Mouse (Mus musculus) hematopoietic multipotent progenitor cell, adult 10-12 weeks (in vitro differentiated cells): ENCODE measurements around the gene Tbc1d10c. TPM values are rescaled to one million over a fixed set of nuclear protein-coding genes. Genes with fewer than 3 reads are reported as not detected.

Experiments used
- polyA plus RNA-seq: library from polyadenylated mRNA; stranded (reverse); fragments of >175 nt; gene quantifications from 2 replicates; pipeline ENCODE4 v1.2.3, GENCODE M21; 2012; ENCODE audit warnings: low replicate concordance

The Tbc1d10c gene
- polyA plus RNA-seq = 638 and 694 TPM in 2 replicates

DNA sequence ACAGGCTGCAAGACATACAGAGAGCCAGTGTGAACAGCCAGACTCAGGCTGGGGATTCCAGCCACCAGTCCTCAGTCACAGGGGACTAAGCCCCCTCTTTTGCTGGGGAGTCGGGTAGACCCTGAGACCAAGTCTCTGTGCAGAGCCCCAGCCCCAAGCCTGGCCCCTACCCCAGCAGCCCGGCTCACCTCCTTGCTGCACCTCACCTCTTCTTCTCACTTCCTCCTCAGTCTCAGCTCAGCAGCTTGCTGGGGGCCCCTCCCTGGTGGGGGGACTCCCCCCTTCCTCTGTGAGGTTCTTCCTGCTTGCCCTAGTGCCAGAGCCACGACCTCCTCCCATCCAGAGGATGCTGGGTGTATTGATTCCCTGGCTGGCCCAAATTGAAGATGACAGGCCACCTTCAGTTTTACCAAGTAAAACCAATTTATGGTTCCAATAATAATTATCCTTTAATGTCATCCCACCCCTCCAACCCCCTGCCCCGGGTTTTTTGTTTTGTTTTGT, at the start of gene Tbc1d10c:
Gene Tbc1d10c, minus strand, starts transcription at position 454 of the 504 bp plus-strand sequence.

DNA sequence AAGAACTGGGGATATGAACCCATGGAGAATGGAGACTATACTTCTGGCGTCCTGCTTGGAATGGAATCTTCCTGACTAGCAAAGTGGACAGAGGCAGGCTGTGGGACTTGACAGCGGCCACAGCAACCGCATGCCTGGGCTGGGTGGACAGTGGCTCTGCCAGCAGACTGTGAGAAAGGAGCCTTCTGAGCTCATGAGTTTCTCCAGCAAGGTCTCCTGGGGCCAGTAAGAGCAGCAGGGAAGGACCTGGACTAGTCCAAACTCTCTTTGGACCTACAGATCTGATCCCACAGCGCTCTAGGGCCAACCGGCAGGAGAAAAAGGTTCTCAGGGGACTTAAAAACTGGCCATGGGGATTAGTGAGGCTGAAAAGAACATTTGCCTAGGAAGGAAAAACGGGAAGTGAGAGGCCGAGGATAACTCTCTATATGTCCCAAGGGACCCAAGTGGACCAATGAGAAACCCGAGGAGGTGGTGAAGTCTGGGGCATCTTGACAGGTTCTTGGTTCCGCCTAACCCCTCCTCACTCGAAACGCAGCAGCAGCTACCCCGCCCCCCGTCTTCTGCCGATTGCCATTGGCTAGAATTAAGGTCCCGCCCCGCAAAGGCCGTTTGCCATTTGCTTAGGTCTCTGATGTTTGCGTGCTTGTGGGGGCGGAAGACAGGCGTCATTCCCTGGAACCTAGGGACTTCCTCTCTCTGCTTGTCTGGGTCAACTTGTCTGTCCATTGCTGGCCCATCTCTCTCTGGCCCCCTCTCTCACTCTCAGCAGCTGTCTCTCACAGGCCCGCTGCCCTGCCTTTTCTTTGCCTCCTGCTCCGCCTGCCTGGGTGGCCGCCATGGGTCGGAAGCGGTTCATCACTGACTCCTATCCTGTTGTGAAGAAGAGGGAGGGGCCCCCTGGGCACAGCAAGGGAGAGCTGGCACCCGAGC, 40.4 kb upstream of the Tbc1d10c start, which contains the start of gene Pold4:
Gene Pold4, plus strand, starts transcription at position 647 of the 933 bp plus-strand sequence.

DNA sequence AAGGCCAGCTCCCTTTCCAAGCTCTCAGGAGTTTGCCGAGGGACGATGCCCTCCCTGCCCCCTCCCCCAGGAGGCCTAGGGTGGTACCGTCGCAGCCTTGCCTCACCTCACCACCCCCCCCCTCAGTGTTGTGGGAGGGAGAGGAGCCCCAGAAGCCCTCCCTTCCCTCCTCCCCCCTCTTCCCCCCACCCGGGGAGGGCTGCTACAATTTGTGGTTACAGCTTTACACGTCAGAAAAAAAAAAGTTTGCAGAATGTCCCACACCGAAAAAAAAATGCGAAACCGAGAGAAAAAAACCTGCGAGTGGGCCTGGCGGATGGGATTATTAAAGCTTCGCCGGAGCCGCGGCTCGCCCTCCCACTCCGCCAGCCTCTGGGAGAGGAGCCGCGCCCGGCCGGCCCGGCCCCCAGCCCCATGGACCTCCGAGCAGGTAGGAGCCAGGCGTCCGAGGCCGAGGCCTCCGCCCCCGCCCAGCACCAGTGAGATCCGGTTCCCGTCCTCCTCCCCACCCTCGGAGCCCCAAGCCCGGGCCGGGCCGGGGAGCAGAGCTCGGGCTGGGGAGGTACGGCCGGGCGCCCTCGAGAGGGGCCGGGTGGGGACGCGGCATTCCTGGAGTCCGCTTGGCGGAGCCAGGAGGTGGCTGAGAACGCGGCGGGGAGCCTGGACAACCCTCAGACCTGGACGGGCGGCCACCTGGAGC, 23.1 kb upstream of the Tbc1d10c start, which contains the start of the genes Clcf1 and AC109138.7:
Gene Clcf1, plus strand, starts transcription at position 168 of the 700 bp plus-strand sequence.
Gene AC109138.7, plus strand, starts transcription at position 287 of the 700 bp plus-strand sequence.

DNA sequence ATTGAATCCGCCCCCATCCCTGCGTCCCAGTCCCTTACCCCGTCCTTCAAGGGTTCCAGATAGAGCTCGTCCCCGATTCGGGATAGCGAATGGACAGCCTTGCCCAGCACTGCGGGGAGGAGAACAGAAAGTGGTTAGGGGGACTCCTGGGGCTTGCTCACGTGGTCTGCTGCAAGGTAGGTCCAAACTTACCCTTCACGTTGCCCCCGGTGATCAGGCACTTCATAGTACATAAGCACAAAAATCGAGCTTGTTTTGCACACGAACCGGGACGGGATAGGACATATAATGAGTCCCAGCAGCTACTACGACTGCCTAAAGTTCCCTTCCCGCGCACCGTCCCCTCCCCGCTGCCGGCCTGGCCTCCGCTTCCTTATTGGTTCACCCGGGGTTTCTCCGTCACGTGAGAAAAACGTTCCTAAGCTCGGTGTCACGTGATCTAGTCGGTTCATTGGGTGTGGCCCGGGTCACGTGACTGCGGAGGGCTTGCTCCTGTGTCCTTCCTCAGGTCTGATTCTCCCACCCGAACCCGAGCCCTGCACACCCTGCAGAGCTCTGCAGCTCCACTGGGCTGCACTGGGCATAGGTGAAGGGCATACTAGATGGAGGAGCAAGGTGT, 10.3 kb upstream of the Tbc1d10c start, which contains the start of gene Rad9a:
Gene Rad9a, minus strand, starts transcription at position 372 of the 619 bp plus-strand sequence.

GRCm38 (mm10) chr19:4191528-4192250, 605 bp upstream of the Tbc1d10c start, which contains the start of gene Ppp1ca:
Gene Ppp1ca (plus strand): TSS chr19:4192065.

DNA sequence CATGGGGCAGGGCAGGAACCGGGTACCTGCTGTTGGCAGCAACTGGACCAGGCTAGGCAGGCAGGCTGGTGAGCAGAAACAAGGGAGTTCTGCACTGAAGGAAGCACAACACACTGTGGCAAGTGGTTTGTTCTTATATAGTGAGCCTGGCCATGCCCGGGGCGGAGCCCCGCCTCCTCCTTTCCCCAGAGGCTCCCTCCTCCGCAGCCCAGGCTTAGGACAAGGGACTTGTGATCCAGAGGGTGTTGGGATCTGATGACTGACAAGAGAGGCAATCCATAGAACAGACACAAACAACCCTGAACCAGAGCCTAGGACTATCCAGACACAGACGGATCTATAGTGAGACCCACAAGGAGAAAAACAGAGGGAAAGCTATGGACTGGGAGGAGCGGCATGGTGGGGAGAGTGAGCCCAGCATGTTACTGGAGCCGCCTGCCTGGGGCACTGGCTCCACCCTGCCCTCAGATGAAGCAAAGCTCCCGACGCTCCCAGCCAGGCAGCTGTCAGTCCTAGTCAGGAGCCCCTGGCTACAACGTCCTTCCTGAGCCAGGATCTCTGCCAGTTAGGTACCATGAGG, 15.6 kb downstream of the Tbc1d10c start, which contains the start of gene Carns1:
Gene Carns1, minus strand, starts transcription at position 112 of the 580 bp plus-strand sequence.

GRCm38 (mm10) chr19:4162646-4163542, 28.2 kb downstream of the Tbc1d10c start, which contains the start of gene Rps6kb2:
Gene Rps6kb2 (minus strand): TSS chr19:4163354.

GRCm38 (mm10) chr19:4153232-4153654, 37.8 kb downstream of the Tbc1d10c start, which contains the start of gene Ptprcap:
Gene Ptprcap (plus strand): TSS chr19:4153604.

GRCm38 (mm10) chr19:4148491-4148806, 42.6 kb downstream of the Tbc1d10c start, which contains the start of gene Coro1b:
Gene Coro1b (plus strand): TSS chr19:4148619.

DNA sequence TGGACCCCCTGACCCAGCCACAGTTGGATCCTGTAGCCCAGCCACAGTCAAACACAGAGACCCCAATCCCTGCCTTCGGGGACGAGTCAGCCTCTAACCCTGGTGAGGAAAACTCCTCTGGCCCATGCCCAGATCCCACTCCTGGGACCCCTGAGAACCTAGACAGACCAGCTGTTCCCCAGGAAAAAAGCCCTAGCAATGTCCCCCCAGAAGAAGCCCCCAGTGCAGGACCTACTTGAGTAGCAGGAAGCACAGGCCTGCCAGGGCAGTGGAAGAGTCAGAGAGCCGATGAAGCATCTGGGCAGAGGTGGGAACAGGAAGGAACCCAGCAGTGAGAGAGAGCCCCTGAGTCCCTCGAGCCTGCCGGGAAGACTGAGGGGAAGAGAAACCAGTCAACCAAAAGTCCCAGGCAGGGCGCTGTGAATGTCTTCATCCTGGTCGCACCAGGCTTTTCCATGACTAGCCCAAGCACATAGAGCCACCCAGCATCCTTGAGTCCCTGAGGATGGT, 47.3 kb downstream of the Tbc1d10c start, which contains the start of gene Cabp4:
Gene Cabp4, minus strand, starts transcription at position 275 of the 510 bp plus-strand sequence.

DNA sequence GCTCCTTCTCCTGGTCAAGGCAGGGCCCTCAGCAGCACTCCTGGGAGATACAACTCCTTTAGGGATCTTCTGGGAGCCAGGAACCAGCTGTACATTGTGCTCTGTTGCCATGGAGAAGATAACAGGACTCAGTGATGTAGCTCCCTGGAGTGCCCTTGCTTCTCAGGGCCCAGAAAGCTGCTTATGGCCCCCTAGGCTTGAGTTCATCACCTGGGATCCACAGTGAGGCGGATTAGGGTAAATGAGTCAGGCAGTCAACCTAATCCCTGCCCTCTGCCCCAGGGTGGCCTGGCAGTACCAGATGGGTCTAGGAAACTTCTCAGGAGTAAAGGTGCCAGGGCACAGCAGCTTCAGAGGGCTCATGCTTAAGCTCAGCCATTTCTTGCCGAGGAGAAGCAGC, 51.6 kb downstream of the Tbc1d10c start, which contains the start of gene Gpr152:
Gene Gpr152, plus strand, starts transcription at position 342 of the 400 bp plus-strand sequence.

Other genes with a start within 250 kb of the Tbc1d10c start
- gene Aldh3b3, start 232.6 kb downstream of the Tbc1d10c start, polyA plus RNA-seq = 0.03 TPM in 1 of 2 replicates, not detected in the other
- 0.14 and 1.1 TPM in 2 replicates for gene Aldh3b2, start 219.0 kb downstream of the Tbc1d10c start, polyA plus RNA-seq
- 0.24 and 2.2 TPM in 2 replicates for gene Acy3, start 204.7 kb downstream of the Tbc1d10c start, polyA plus RNA-seq
- gene Tbx10, start 198.5 kb downstream of the Tbc1d10c start, polyA plus RNA-seq = not detected in 2 replicates
- gene Nudt8, start 190.7 kb downstream of the Tbc1d10c start, polyA plus RNA-seq = 15.0 and 27.5 TPM in 2 replicates
- 6.1 and 8.0 TPM in 2 replicates for gene Gm49405, start 190.7 kb downstream of the Tbc1d10c start, polyA plus RNA-seq
- 8.9 and 23.7 TPM in 2 replicates for gene Doc2g, start 188.0 kb downstream of the Tbc1d10c start, polyA plus RNA-seq
- gene Ndufv1, start 178.5 kb downstream of the Tbc1d10c start, polyA plus RNA-seq = 57.0 and 132 TPM in 2 replicates
- gene Gstp1, start 153.3 kb downstream of the Tbc1d10c start, polyA plus RNA-seq = 64.6 and 210 TPM in 2 replicates
- gene Gstp2, start 145.3 kb downstream of the Tbc1d10c start, polyA plus RNA-seq = 0.47 and 0.56 TPM in 2 replicates
- 8.4 and 10.8 TPM in 2 replicates for gene Gstp3, start 131.7 kb downstream of the Tbc1d10c start, polyA plus RNA-seq
- gene Cabp2, start 109.7 kb downstream of the Tbc1d10c start, polyA plus RNA-seq = not detected in 2 replicates
- 251 and 401 TPM in 2 replicates for gene Cdk2ap2, start 94.1 kb downstream of the Tbc1d10c start, polyA plus RNA-seq
- gene Pitpnm1, start 91.3 kb downstream of the Tbc1d10c start, polyA plus RNA-seq = 226 and 266 TPM in 2 replicates
- 166 and 283 TPM in 2 replicates for gene Aip, start 65.4 kb downstream of the Tbc1d10c start, polyA plus RNA-seq
- gene Gpr152, start 51.5 kb downstream of the Tbc1d10c start, polyA plus RNA-seq = 0.06 TPM in 1 of 2 replicates, not detected in the other
- 2.9 and 3.2 TPM in 2 replicates for gene Cabp4, start 47.3 kb downstream of the Tbc1d10c start, polyA plus RNA-seq
- gene Coro1b, start 42.7 kb downstream of the Tbc1d10c start, polyA plus RNA-seq = 197 and 258 TPM in 2 replicates
- 1,796 and 2,730 TPM in 2 replicates for gene Ptprcap, start 37.7 kb downstream of the Tbc1d10c start, polyA plus RNA-seq
- gene Rps6kb2, start 27.9 kb downstream of the Tbc1d10c start, polyA plus RNA-seq = 46.3 and 105 TPM in 2 replicates
- gene Carns1, start 15.8 kb downstream of the Tbc1d10c start, polyA plus RNA-seq = 40.4 and 54.0 TPM in 2 replicates
- gene Ppp1ca, start 781 bp upstream of the Tbc1d10c start, polyA plus RNA-seq = 456 and 607 TPM in 2 replicates
- 45.2 and 49.9 TPM in 2 replicates for gene Rad9a, start 10.4 kb upstream of the Tbc1d10c start, polyA plus RNA-seq
- gene Clcf1, start 23.0 kb upstream of the Tbc1d10c start, polyA plus RNA-seq = 130 and 210 TPM in 2 replicates
- 0.75 and 163 TPM in 2 replicates for gene AC109138.7, start 23.1 kb upstream of the Tbc1d10c start, polyA plus RNA-seq
- 157 and 158 TPM in 2 replicates for gene Pold4, start 40.6 kb upstream of the Tbc1d10c start, polyA plus RNA-seq
- gene Ssh3, start 77.9 kb upstream of the Tbc1d10c start, polyA plus RNA-seq = 27.8 and 60.7 TPM in 2 replicates
- gene Ankrd13d, start 91.9 kb upstream of the Tbc1d10c start, polyA plus RNA-seq = 25.1 and 46.7 TPM in 2 replicates
- 1,315 and 1,512 TPM in 2 replicates for gene Grk2, start 114.9 kb upstream of the Tbc1d10c start, polyA plus RNA-seq
- 87.2 and 104 TPM in 2 replicates for gene Kdm2a, start 207.0 kb upstream of the Tbc1d10c start, polyA plus RNA-seq
- 0.26 and 0.29 TPM in 2 replicates for gene Rhod, start 248.1 kb upstream of the Tbc1d10c start, polyA plus RNA-seq